Mouse (Mus musculus) kidney, adult 2 months (tissue): ENCODE data around the gene Mok. TPM values are rescaled to one million over a fixed set of nuclear protein-coding genes. Genes with fewer than 3 reads are reported as not detected.

Experiments
- DNase-seq: peaks from one replicate; pipeline ENCODE4 v3.0.0; 2021
- H3K27ac ChIP-seq: fragments of 200-500 bp; 2 replicates; pipeline ENCODE4 v1.5.1; 2012; ENCODE audit warnings: low read depth, low read length, control low read depth, inconsistent platforms; ENCODE audit not compliant: insufficient read depth
- H3K27me3 ChIP-seq: fragments of 200-500 bp; replicated peaks from 2 replicates; pipeline ENCODE4 v1.6.1; 2012; ENCODE audit warnings: mild to moderate bottlenecking, moderate library complexity, low read length, inconsistent platforms; ENCODE audit not compliant: control insufficient read depth, insufficient read depth
- H3K36me3 ChIP-seq: fragments of 200-500 bp; 2 replicates; pipeline ENCODE4 v1.6.1; 2012; ENCODE audit warnings: mild to moderate bottlenecking, moderate library complexity, low read length, inconsistent platforms; ENCODE audit not compliant: control insufficient read depth, insufficient read depth
- H3K4me1 ChIP-seq: fragments of 200-500 bp; 2 replicates; pipeline ENCODE4 v1.6.1; 2011; ENCODE audit warnings: low read length; ENCODE audit not compliant: control insufficient read depth, insufficient read depth
- H3K4me3 ChIP-seq: fragments of 200-500 bp; 2 replicates; pipeline ENCODE4 v1.5.1; 2011; ENCODE audit warnings: mild to moderate bottlenecking, low read depth, low read length, control low read depth; ENCODE audit not compliant: insufficient read depth
- CTCF ChIP-seq: fragments of 200-500 bp; conservative IDR thresholded peaks from 2 replicates; pipeline ENCODE4 v1.5.1; 2011; ENCODE audit warnings: low read depth, mild to moderate bottlenecking, control low read depth, low read length, moderate library complexity, mixed read lengths; ENCODE audit not compliant: insufficient read depth, insufficient read length
- POLR2A ChIP-seq: fragments of 200-500 bp; IDR thresholded peaks from one replicate; pipeline ENCODE4 v1.6.1; 2011; ENCODE audit warnings: low read depth, low read length, control low read depth
- WGBS: fragments of 180-500 bp; shearing (Covaris S2); methylation state at CpG from one replicate; pipeline ENCODE4 v1.1.7; 2018; 5-methylcytosine and 5-hydroxymethylcytosine counted together
- polyA plus RNA-seq: library from polyadenylated mRNA; depleted of rRNA; stranded (reverse); fragments of >200 nt; gene quantifications from 2 replicates; pipeline ENCODE4 v1.2.3, GENCODE M21; 2012

Mok gene
- polyA plus RNA-seq, 1 experiment = 9.8 TPM

DNA sequence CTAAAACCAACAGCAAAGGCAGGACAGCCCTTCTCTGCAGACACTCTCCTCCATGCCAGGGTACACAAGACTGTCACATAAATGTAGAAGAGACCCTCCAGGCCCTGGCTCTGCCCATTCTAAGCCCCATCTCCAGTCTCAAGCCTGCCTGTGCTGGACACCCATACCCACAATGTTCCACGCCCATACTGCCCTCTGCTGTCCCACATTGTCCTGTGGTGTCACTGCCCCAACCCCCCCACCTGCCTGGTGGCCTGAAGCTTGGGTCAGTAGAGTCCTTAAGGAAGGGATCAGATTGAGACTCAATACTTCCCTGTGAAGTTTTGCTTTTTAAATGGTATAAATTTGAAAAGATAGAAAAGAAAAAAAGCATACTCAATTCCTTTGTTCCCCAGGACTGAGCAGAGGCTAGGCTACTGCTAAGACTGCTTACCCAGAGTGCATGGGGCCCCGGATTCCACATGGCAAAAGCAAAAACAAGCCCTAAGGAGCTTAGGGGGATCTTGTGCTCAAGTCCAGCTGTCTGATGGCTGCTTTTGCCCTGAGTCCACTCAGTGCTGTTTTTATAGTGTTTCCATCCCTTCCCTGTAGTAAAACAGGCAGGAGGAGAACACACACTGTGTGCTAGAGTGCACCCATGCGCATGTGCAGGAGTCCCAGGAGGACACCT, 34.3 kb downstream of the Mok start:
- no peaks in the 10 kb centered on the region for H3K4me1 ChIP-seq
- WGBS = 77% methylated on average over 3 of the region's 3 CpGs

DNA sequence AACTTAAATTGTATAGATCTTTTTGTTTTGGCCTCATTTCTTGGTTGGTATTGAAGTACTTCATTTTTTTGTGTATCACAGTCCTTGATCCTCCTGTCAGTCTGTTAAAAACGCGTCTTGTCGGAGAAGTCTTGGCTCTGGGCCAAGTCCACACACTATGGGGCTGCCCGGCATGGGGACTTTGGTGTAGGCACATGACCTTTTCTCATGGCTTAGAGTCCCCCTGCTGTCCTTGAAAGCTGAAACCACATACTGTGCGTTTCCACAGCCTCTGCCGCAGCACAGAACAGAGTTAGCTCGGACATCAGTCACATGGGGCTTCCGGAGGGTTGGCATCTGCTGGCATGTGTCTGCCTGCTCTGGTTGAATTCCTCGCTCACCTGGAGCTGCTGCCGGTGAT, 36.5 kb downstream of the Mok start:
- 26% methylated on average over 10 of the region's 10 CpGs for WGBS
- H3K27me3 ChIP-seq = no peaks in the 10 kb centered on the region
- no peak overlapping the region for H3K4me3 ChIP-seq
- no peak overlapping the region for H3K27ac ChIP-seq
- TF ChIP-seq CTCF (no peak), POLR2A (no peak)
- no peaks in the 10 kb centered on the region for H3K36me3 ChIP-seq
- DNase-seq = peak; percentile 32
- H3K4me1 ChIP-seq = no peaks in the 10 kb centered on the region

More for the DNA sequence above, 34.3 kb downstream of the Mok start:
- DNase-seq = peak; percentile 47
- Histone ChIP-seq H3K27ac (no peak overlapping the region), H3K27me3 (no peaks in the 10 kb centered on the region), H3K4me3 (no peak overlapping the region), H3K36me3 (no peaks in the 10 kb centered on the region)
- TF ChIP-seq CTCF (peak; percentile 65), POLR2A (no peak)

GRCm38 (mm10) chr12:110802674-110803297, 38.0 kb downstream of the Mok start:
- TF ChIP-seq CTCF (no peak), POLR2A (no peak)
- no peak for DNase-seq
- H3K27me3 ChIP-seq = no peaks in the 10 kb centered on the region

GRCm38 (mm10) chr12:110801876-110802464, 38.8 kb downstream of the Mok start:
- no peak for DNase-seq
- H3K27me3 ChIP-seq = no peaks in the 10 kb centered on the region
- H3K4me1 ChIP-seq = peaks cover 12% of the 10 kb centered on the region
- no peak overlapping the region for H3K4me3 ChIP-seq
- no peak overlapping the region for H3K27ac ChIP-seq
- no peaks in the 10 kb centered on the region for H3K36me3 ChIP-seq
- WGBS = 90% methylated on average over 10 of the region's 10 CpGs
- TF ChIP-seq POLR2A (no peak), CTCF (no peak)

More at GRCm38 (mm10) chr12:110802674-110803297, 38.0 kb downstream of the Mok start:
- no peak overlapping the region for H3K4me3 ChIP-seq
- peaks cover 6% of the 10 kb centered on the region for H3K4me1 ChIP-seq
- H3K27ac ChIP-seq = no peak overlapping the region
- H3K36me3 ChIP-seq = no peaks in the 10 kb centered on the region
- 72% methylated on average over 5 of the region's 5 CpGs for WGBS

- Histone ChIP-seq H3K27me3 (no peaks in the 10 kb centered on the region), H3K4me3 (no peak overlapping the region), H3K36me3 (no peaks in the 10 kb centered on the region), H3K27ac (no peak overlapping the region; the same call in 1 of the 2 replicates), H3K4me1 (peaks cover 25% of the 10 kb centered on the region)
- TF ChIP-seq POLR2A = no peak
- TF ChIP-seq CTCF = no peak
- no peak for DNase-seq
- 69% methylated on average over 4 of the region's 4 CpGs for WGBS
Measured at GRCm38 (mm10) chr12:110799226-110799625, 41.5 kb downstream of the Mok start.

GRCm38 (mm10) chr12:110797842-110798431, 42.8 kb downstream of the Mok start:
- TF ChIP-seq POLR2A = no peak
- no peak for TF ChIP-seq CTCF
- DNase-seq = peak; percentile 81
- Histone ChIP-seq H3K27ac (peak overlapping the region; percentile 57), H3K4me3 (no peak overlapping the region), H3K36me3 (no peaks in the 10 kb centered on the region), H3K4me1 (peaks cover 25% of the 10 kb centered on the region), H3K27me3 (no peaks in the 10 kb centered on the region)
- WGBS = 54% methylated on average over 10 of the region's 10 CpGs

DNA sequence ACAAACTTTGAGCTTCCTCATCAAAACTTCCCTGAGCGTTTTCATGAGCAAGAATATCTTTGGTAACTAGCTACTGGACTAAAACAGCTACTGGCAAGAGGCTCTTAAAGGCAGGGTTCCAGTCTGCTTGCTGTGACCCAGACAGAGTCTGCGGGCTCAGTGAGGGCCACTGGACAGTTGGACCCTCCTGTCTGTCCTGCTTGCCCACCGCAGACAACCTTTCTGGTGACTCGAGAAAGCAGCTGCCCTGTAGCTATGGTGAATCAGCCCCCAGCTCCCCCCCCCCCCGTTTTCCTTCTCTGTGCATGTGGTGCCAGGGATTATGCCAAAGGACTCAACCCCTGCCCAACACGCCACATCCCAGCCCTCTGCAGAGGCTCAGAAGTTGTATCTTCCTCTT, 43.5 kb downstream of the Mok start:
- no peak for DNase-seq
- H3K27ac ChIP-seq = peak overlapping the region; percentile 57
- H3K27me3 ChIP-seq = no peaks in the 10 kb centered on the region
- WGBS = 68% methylated on average over 6 of the region's 6 CpGs
- peaks cover 25% of the 10 kb centered on the region for H3K4me1 ChIP-seq
- TF ChIP-seq CTCF (no peak), POLR2A (no peak)
- no peak overlapping the region for H3K4me3 ChIP-seq
- no peaks in the 10 kb centered on the region for H3K36me3 ChIP-seq
